Mouse (Mus musculus) neural tube, embryonic 14.5 days (tissue): ENCODE results near the gene Ccdc6. TPM values are rescaled to one million over a fixed set of nuclear protein-coding genes. Genes with fewer than 3 reads are reported as not detected.

Source experiments
- ATAC-seq: fragments of 200-750 bp; cut with Nextera tagmentation; 2 replicates; pipeline ENCODE4 v1.8.0; 2017; ENCODE audit warnings: low read depth, mild to moderate bottlenecking, moderate TSS enrichment, moderate library complexity
- H3K27ac ChIP-seq: fragments of 300-500 bp; sonication (generic); 2 replicates; pipeline ENCODE4 v1.5.1; 2014; ENCODE audit warnings: low read depth, mild to moderate bottlenecking, control low read depth, low read length, moderate library complexity, mixed read lengths
- H3K27me3 ChIP-seq: fragments of 300-500 bp; sonication (generic); 2 replicates; pipeline ENCODE4 v1.6.1; 2014; ENCODE audit warnings: low read length; ENCODE audit not compliant: control insufficient read depth, insufficient read depth
- H3K36me3 ChIP-seq: fragments of 300-500 bp; sonication (generic); 2 replicates; pipeline ENCODE4 v1.6.1; 2014; ENCODE audit warnings: low read length, mixed read lengths; ENCODE audit not compliant: control insufficient read depth, insufficient read depth
- H3K4me1 ChIP-seq: fragments of 300-500 bp; sonication (generic); 2 replicates; pipeline ENCODE4 v1.6.1; 2014; ENCODE audit warnings: low read length; ENCODE audit not compliant: control insufficient read depth, insufficient read depth
- H3K4me2 ChIP-seq: fragments of 300-500 bp; sonication (generic); 2 replicates; pipeline ENCODE4 v1.6.1; 2014; ENCODE audit warnings: mild to moderate bottlenecking, low read depth, low read length, control low read depth
- H3K4me3 ChIP-seq: fragments of 300-500 bp; sonication (generic); 2 replicates; pipeline ENCODE4 v1.5.1; 2014; ENCODE audit warnings: low read depth, low read length, control low read depth, mixed read lengths
- H3K9ac ChIP-seq: fragments of 300-500 bp; sonication (generic); replicated peaks from 2 replicates; pipeline ENCODE4 v1.6.1; 2014; ENCODE audit warnings: low read depth, mild to moderate bottlenecking, control low read depth, low read length, mixed read lengths
- H3K9me3 ChIP-seq: fragments of 300-500 bp; sonication (generic); 2 replicates; pipeline ENCODE4 v1.6.1; 2016; ENCODE audit warnings: low read length; ENCODE audit not compliant: control insufficient read depth
- WGBS: fragments of 180-500 bp; shearing (Covaris S2); extraction: QIAGEN DNeasy Blood & Tissue Kit; methylation state at CpG from one replicate; pipeline ENCODE4 v1.1.7; 2014; 5-methylcytosine and 5-hydroxymethylcytosine counted together
- polyA plus RNA-seq: library from polyadenylated mRNA; unstranded; fragments of >200 nt; fragmentation: Nextera tagmentation; extraction: Ambion mirVana; gene quantifications from 2 replicates; pipeline ENCODE4 v1.2.1, GENCODE M21; 2014

The Ccdc6 gene
- polyA plus RNA-seq, 1 experiment from 2014 or later = 43.6 TPM

- Histone ChIP-seq H3K9me3 (no peaks in the 10 kb centered on the region), H3K9ac (no peak overlapping the region), H3K27ac (no peak overlapping the region), H3K27me3 (no peaks in the 10 kb centered on the region), H3K4me1 (peaks cover 3% of the 10 kb centered on the region; the same call in 1 of the 2 replicates), H3K4me3 (no peak overlapping the region), H3K4me2 (no peak overlapping the region), H3K36me3 (0 out of 2 replicates have a peak, but pooled peaks cover 3% of the 10 kb centered on the region)
- no peak for ATAC-seq
- 88% methylated on average over 6 of the region's 6 CpGs for WGBS
These were observed 99.7 kb downstream of the Ccdc6 start for GRCm38 (mm10) chr10:70196666-70197065.

DNA sequence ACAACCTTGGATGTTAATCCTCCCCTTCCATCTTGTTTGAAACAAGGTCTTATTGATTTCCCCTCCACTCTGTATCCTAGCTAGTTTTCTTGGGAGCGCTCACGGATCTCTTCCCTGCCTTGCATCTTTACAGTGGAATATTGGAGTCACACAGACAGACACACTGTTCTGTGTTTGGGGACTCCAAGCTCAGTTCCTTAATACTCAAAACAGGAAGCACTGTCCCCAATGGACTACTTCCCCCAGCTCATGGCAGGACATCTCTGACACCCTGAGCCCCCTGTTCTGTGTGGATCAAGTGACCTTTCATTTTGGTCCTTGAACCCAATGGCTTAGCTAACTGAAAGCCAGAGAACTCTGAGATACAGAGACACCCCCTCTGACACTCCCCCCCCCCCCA, 100.7 kb downstream of the Ccdc6 start:
- Histone ChIP-seq H3K27ac (no peak overlapping the region), H3K9ac (no peak overlapping the region), H3K27me3 (no peaks in the 10 kb centered on the region), H3K4me3 (no peak overlapping the region), H3K4me1 (peaks cover 3% of the 10 kb centered on the region; the same call in 1 of the 2 replicates), H3K36me3 (0 out of 2 replicates have a peak, but pooled peaks cover 3% of the 10 kb centered on the region), H3K4me2 (no peak overlapping the region), H3K9me3 (no peaks in the 10 kb centered on the region)
- 81% methylated on average over 2 of the region's 2 CpGs for WGBS
- no peak for ATAC-seq

DNA sequence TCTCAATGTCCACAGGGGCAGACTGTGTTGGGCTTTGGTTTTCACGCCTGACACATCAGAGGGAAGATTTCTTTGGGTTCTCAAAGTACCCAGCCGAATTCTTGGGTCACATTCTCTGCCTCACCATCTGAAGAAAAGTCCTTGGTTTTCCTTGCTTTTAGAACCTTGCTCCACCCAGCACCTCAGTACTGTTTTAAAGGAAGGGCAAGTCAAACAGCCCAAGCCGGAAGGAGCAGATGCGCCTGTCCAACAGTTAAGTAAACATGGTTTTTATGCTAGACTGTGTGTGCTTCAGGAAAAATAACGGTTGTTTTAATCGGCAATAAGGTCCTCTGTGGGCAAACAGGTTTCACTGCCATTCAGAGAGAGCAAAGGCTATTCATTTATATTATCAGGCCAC, 101.1 kb downstream of the Ccdc6 start:
- no peak overlapping the region for H3K27ac ChIP-seq
- no peaks in the 10 kb centered on the region for H3K9me3 ChIP-seq
- WGBS = 79% methylated on average over 6 of the region's 6 CpGs
- H3K4me1 ChIP-seq = peaks cover 3% of the 10 kb centered on the region; the same call in 1 of the 2 replicates
- H3K4me2 ChIP-seq = no peak overlapping the region
- H3K27me3 ChIP-seq = no peaks in the 10 kb centered on the region
- no peak for ATAC-seq
- H3K9ac ChIP-seq = no peak overlapping the region
- H3K4me3 ChIP-seq = no peak overlapping the region
- 0 out of 2 replicates have a peak, but pooled peaks cover 3% of the 10 kb centered on the region for H3K36me3 ChIP-seq

DNA sequence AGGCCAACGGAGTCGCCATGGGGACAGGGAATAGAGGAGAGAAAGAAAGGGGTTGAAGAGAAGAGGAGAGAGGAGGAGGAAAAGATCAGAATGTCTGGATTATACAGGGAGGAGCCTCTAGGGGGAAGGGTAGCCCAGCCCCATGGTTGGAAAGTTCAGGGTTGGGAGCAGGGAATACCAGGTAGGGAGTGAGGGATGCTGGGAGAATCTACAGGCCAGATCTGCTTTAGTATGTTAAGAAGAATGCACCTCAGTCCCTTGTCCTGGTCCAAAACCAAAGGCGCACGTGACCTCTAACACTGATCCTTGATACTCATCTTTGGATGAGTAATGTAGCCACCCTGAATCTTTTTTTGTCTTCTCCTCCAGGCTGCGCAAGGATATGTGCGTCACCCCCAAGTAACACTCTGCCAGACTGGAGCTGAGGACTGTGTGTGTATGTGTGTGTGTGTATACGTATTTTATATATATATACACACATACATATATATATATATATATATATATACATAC, 102.1 kb downstream of the Ccdc6 start:
- no peaks in the 10 kb centered on the region for H3K36me3 ChIP-seq
- WGBS = 95% methylated on average over 7 of the region's 7 CpGs

GRCm38 (mm10) chr10:70199466-70200210, 102.7 kb downstream of the Ccdc6 start:
- peaks cover 3% of the 10 kb centered on the region; the same call in 1 of the 2 replicates for H3K4me1 ChIP-seq
- no peak for ATAC-seq
- H3K4me3 ChIP-seq = no peak overlapping the region
- no peaks in the 10 kb centered on the region for H3K9me3 ChIP-seq
- no peaks in the 10 kb centered on the region for H3K36me3 ChIP-seq
- no peaks in the 10 kb centered on the region for H3K27me3 ChIP-seq
- no peak overlapping the region for H3K4me2 ChIP-seq
- no peak overlapping the region for H3K27ac ChIP-seq
- 88% methylated on average over 6 of the region's 6 CpGs for WGBS
- H3K9ac ChIP-seq = no peak overlapping the region

More for the DNA sequence above, 102.1 kb downstream of the Ccdc6 start:
- Histone ChIP-seq H3K9ac (no peak overlapping the region), H3K4me1 (peaks cover 3% of the 10 kb centered on the region; the same call in 1 of the 2 replicates), H3K4me2 (no peak overlapping the region), H3K27ac (no peak overlapping the region), H3K4me3 (no peak overlapping the region), H3K9me3 (no peaks in the 10 kb centered on the region), H3K27me3 (no peaks in the 10 kb centered on the region)
- ATAC-seq = no peak

DNA sequence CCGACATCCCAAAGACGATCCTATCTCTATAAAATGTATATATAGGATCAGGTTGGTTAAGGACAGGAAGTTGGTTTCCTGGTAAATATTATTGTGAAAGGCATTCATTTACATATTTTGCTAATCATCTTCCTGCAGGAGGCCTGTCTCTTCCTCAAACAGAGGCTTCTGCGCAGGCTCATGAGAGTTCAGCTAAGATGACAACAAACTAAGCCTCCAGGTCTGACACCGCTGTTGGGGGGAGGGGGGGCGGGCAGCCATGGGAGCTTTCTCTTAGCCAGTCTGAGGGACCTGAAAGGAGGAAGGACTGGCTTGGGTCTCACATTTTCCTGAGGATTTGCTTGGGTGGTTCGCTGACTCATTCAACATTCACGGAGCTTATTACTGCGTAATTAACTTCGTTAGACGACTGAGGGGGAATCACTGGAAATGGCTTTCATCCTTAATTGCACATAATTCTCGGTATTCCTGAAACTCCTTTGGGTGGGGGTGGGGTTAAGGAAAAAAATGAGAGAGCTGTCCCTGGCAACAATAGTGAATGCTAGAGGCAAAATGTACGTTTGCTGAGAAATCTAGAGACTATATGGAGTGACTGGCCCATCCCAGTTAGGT, 104.1 kb downstream of the Ccdc6 start:
- Histone ChIP-seq H3K9ac (no peak overlapping the region), H3K9me3 (no peaks in the 10 kb centered on the region), H3K4me2 (no peak overlapping the region), H3K27me3 (no peaks in the 10 kb centered on the region), H3K27ac (no peak overlapping the region), H3K4me3 (no peak overlapping the region), H3K36me3 (no peaks in the 10 kb centered on the region), H3K4me1 (peaks cover 3% of the 10 kb centered on the region; the same call in 1 of the 2 replicates)
- WGBS = 47% methylated on average over 12 of the region's 12 CpGs
- peak; percentile 44; the same call in 1 of the 2 replicates for ATAC-seq

- no peaks in the 10 kb centered on the region for H3K36me3 ChIP-seq
- H3K27ac ChIP-seq = no peak within 1 kb of the TSS
- no peak for ATAC-seq
- H3K9me3 ChIP-seq = no peaks in the 10 kb centered on the region
- H3K9ac ChIP-seq = no peak within 1 kb of the TSS
- H3K4me1 ChIP-seq = peaks cover 3% of the 10 kb centered on the region; the same call in 1 of the 2 replicates
- no peak within 1 kb of the TSS for H3K4me2 ChIP-seq
- H3K27me3 ChIP-seq = no peaks in the 10 kb centered on the region
- WGBS = 63% methylated on average over 17 of the region's 17 CpGs
- H3K4me3 ChIP-seq = no peak within 1 kb of the TSS
These were observed 107.8 kb downstream of the Ccdc6 start, which contains the start of gene Mrln for GRCm38 (mm10) chr10:70204505-70205399. Gene Mrln (plus strand): TSS chr10:70204664.

- Histone ChIP-seq H3K4me2 (no peak overlapping the region), H3K27me3 (no peaks in the 10 kb centered on the region), H3K27ac (no peak overlapping the region), H3K36me3 (no peaks in the 10 kb centered on the region), H3K4me1 (no peaks in the 10 kb centered on the region), H3K9me3 (no peaks in the 10 kb centered on the region), H3K4me3 (no peak overlapping the region), H3K9ac (no peak overlapping the region)
- no peak for ATAC-seq
- 87% methylated on average over 9 of the region's 9 CpGs for WGBS
These were observed 114.4 kb downstream of the Ccdc6 start for GRCm38 (mm10) chr10:70211281-70211680.
